Mouse (Mus musculus): ENCODE measurements around the gene Gm10639.
"Not testable (repeated sequence)": the region's sequence is repeated elsewhere in the genome, so short reads cannot be mapped to it uniquely, and the experiment has no call there.

DNA sequence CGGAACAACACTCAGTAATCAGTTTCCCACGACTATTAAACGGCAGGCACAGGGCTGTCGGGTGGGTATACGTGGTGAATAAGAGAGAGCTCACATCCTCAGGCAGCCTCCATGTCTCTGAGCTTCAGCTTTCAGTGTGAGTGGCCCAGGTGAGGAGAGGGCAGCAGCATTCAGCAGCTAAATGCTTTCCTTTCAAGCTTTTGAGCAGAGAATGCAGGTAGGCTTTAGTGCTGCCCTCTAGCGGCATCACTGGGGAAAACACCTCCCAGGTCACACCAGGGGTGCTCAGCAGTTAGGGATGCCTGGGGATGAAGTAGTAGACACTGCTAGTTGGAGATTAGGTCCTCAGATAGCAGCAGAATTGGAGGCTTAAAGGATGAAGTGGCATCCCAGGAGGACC is 30.0 kb upstream of the Gm10639 start:
- not testable (repeated sequence) for TF ChIP-seq CTCF (IDR thresholded peaks at IDR 0.05; ENCODE audit: extremely low read depth, insufficient read length, insufficient replicate concordance, low read depth, low read length); POLR2A (IDR thresholded peaks at IDR 0.05; ENCODE audit: low read depth, low read length)
